Mouse (Mus musculus) intestine, embryonic 14.5 days (tissue): ENCODE measurements around the gene Has1. TPM values are rescaled to one million over a fixed set of nuclear protein-coding genes. Genes with fewer than 3 reads are reported as not detected.

Experiments
- ATAC-seq: fragments of 200-750 bp; cut with Nextera tagmentation; replicated peaks from 2 replicates; pipeline ENCODE4 v1.8.0; 2017; ENCODE audit warnings: low read depth, moderate number of reproducible peaks, moderate TSS enrichment, moderate library complexity; ENCODE audit not compliant: low FRiP score, low TSS enrichment
- DNase-seq: peaks from one replicate; pipeline ENCODE4 v3.0.0-alpha.2; 2018; ENCODE audit warnings: low spot score
- H3K27ac ChIP-seq: fragments of 300-500 bp; sonication (generic); 2 replicates; pipeline ENCODE4 v1.5.1; 2014; ENCODE audit warnings: low read depth, mild to moderate bottlenecking, control low read depth
- H3K27me3 ChIP-seq: fragments of 300-500 bp; sonication (generic); replicated peaks from 2 replicates; pipeline ENCODE4 v1.6.1; 2014; ENCODE audit warnings: low read length, control low read depth; ENCODE audit not compliant: control insufficient read depth, insufficient read depth
- H3K36me3 ChIP-seq: fragments of 300-500 bp; sonication (generic); 2 replicates; pipeline ENCODE4 v1.6.1; 2014; ENCODE audit warnings: low read length, control low read depth; ENCODE audit not compliant: control insufficient read depth, insufficient read depth
- H3K4me1 ChIP-seq: fragments of 300-500 bp; sonication (generic); replicated peaks from 2 replicates; pipeline ENCODE4 v1.6.1; 2014; ENCODE audit warnings: low read length, control low read depth, mixed read lengths; ENCODE audit not compliant: control insufficient read depth, insufficient read depth
- H3K4me2 ChIP-seq: fragments of 300-500 bp; sonication (generic); 2 replicates; pipeline ENCODE4 v1.6.1; 2014; ENCODE audit warnings: low read length
- H3K4me3 ChIP-seq: fragments of 300-500 bp; sonication (generic); 2 replicates; pipeline ENCODE4 v1.5.1; 2014; ENCODE audit warnings: low read depth, low read length, control low read depth, mixed read lengths
- H3K9ac ChIP-seq: fragments of 300-500 bp; sonication (generic); 2 replicates; pipeline ENCODE4 v1.6.1; 2014; ENCODE audit warnings: mild to moderate bottlenecking, low read length
- H3K9me3 ChIP-seq: fragments of 300-500 bp; sonication (generic); 2 replicates; pipeline ENCODE4 v1.6.1; 2016; ENCODE audit warnings: low read length, control low read depth; ENCODE audit not compliant: control insufficient read depth
- WGBS: fragments of 180-500 bp; shearing (Covaris S2); extraction: QIAGEN DNeasy Blood & Tissue Kit; methylation state at CpG from one replicate; pipeline ENCODE4 v1.1.7; 2014; 5-methylcytosine and 5-hydroxymethylcytosine counted together
- polyA plus RNA-seq: library from polyadenylated mRNA; unstranded; fragments of >200 nt; fragmentation: Nextera tagmentation; extraction: Ambion mirVana; gene quantifications from 2 replicates; pipeline ENCODE4 v1.2.1, GENCODE M21; 2014

Has1 gene
- polyA plus RNA-seq, 1 experiment from 2014 or later = 1.8 TPM

DNA sequence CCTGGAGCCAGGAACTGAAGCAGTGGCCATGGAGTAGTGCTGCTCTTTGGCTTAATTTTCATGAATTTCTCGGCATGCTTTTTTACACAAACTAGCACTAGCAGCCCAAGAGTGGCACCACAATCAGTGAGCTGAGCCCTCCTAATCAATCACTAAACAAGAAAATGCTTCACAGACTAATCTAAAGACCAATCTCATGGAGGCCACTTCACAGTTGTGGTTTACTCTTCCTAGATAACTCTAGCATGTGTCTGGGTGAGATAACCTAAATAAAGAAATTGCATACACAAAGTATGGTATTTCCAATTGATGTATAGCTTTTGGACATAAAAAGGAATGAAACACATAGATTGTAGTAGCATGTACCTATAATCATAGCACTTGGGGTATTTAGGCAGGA is 24.3 kb upstream of the Has1 start:
- Histone ChIP-seq H3K4me3 (no peak overlapping the region), H3K27ac (no peak overlapping the region), H3K27me3 (no peaks in the 10 kb centered on the region), H3K4me2 (no peak overlapping the region), H3K4me1 (no peaks in the 10 kb centered on the region), H3K36me3 (no peaks in the 10 kb centered on the region), H3K9me3 (no peaks in the 10 kb centered on the region), H3K9ac (no peak overlapping the region)
- DNase-seq = no peak
- ATAC-seq = no peak
- 89% methylated on average over 1 of the region's 1 CpGs for WGBS

DNA sequence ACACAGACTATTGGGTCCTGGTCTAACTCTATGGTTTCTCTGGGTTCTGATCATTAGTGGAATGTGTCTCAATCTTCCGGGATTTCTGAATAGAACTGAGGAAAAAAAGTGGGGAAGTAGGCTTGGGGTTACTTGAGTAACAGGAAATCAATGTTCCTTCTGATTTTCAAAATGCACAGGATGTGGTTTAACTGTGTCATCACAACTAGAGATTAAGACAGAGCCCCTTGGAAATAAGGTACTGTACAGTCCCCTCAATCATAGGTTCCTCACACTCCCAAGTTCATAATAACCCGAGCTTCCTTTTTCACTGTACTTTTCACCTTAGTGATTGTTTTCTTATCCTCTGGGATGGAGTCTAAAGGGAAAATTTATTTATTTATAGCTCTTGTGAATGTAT is 16.7 kb upstream of the Has1 start:
- no peaks in the 10 kb centered on the region for H3K36me3 ChIP-seq
- H3K27me3 ChIP-seq = no peaks in the 10 kb centered on the region
- 86% methylated on average over 2 of the region's 2 CpGs for WGBS
- no peaks in the 10 kb centered on the region for H3K4me1 ChIP-seq
- no peak overlapping the region for H3K9ac ChIP-seq
- H3K4me2 ChIP-seq = no peak overlapping the region
- H3K27ac ChIP-seq = no peak overlapping the region
- H3K4me3 ChIP-seq = no peak overlapping the region
- no peaks in the 10 kb centered on the region for H3K9me3 ChIP-seq
- no peak for ATAC-seq
- no peak for DNase-seq

DNA sequence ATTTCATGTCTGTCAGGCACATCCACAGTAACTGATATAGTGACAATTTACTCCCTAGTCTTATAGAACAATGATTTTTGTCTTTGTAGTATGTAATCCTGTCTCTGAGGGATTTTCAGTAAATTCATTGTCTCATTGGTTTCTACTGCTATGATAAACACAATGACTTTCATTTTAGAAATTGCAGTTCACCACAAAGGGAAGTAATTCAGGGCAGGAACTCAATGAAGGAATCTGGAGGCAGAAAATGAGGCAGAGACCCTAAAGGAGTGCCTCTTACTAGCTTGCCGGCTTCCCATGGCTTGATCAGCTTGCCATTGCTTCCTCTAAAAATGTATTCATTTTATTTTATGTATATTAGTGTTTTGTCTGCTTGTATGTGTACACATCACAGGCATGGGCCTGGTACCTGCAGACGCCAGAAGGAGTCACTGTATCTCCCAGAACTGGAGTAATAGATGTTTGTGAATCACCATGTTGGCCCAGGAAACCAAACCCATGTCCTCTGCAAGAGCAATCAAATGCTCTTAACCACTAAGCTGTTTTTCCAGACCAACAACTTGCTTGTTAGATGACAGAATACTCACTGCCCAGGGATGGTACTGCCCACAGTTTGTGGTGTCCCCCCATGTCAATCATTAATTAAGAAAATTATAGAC is 16.0 kb upstream of the Has1 start:
- ATAC-seq (no peak), DNase-seq (no peak)
- 80% methylated on average over 2 of the region's 2 CpGs for WGBS
- Histone ChIP-seq H3K9ac (no peak overlapping the region), H3K4me1 (no peaks in the 10 kb centered on the region), H3K27me3 (no peaks in the 10 kb centered on the region), H3K36me3 (peaks cover 4% of the 10 kb centered on the region; the same call in 1 of the 2 replicates), H3K4me3 (no peak overlapping the region), H3K27ac (no peak overlapping the region), H3K9me3 (no peaks in the 10 kb centered on the region), H3K4me2 (no peak overlapping the region)

DNA sequence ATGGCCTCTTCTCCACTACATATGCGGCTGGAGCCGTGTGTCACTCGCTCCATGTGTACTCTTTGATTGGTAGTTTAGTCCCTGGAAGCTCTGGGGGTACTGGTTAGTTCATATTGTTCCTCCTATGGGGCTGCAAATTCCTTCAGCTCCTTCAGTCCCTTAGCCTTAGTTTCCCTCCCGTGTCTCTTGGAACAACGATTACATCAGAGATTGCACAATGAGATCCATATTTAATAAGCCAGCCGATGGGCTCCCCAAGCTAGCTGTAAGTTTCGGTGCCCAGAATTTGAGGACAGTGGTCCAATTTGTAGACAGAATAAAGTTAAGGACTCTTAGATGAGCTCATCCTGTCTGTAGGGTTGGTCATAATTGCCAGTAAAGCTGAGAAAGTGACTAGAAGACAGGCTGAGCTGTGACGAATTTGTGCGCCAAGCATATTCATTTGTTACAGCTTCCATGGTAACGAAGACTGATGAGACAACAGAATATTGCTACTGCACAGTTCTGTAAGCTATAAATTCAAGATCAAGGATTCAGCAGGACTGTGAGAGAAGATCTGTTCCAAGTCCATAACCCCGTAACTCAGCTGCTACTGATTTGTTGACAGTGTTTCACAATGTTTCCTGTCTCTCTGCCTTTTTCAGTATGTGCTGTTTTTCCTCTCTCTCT is 11.9 kb upstream of the Has1 start:
- Histone ChIP-seq H3K9ac (no peak overlapping the region), H3K9me3 (no peaks in the 10 kb centered on the region), H3K36me3 (peaks cover 22% of the 10 kb centered on the region; the same call in 1 of the 2 replicates), H3K27me3 (no peaks in the 10 kb centered on the region), H3K4me2 (no peak overlapping the region), H3K4me3 (no peak overlapping the region), H3K4me1 (no peaks in the 10 kb centered on the region), H3K27ac (no peak overlapping the region)
- no peak for DNase-seq
- no peak for ATAC-seq
- WGBS = 83% methylated on average over 11 of the region's 11 CpGs

DNA sequence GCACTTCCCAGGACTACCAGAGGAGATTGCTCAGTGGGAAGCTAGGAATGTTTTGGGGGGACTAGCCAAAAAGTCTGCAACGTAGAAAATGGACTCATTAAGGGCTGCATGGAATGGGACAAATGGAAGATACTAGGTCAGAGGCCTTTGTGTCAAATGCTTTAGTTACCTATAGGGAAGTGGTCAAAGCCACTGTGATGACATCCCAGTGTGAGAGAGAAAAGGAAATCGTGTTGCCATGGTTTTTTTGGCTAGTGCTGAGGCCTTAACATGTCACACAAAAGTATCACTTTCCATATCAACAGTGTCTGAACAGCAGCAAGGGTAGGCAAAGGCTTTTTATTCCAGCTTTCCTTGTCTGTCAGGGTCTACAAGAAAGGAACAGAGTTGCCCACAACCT is 10.2 kb upstream of the Has1 start:
- WGBS = 79% methylated on average over 2 of the region's 2 CpGs
- Histone ChIP-seq H3K4me3 (no peak overlapping the region), H3K36me3 (peaks cover 22% of the 10 kb centered on the region; the same call in 1 of the 2 replicates), H3K9ac (no peak overlapping the region), H3K4me1 (no peaks in the 10 kb centered on the region), H3K27ac (no peak overlapping the region), H3K4me2 (no peak overlapping the region), H3K9me3 (no peaks in the 10 kb centered on the region), H3K27me3 (no peaks in the 10 kb centered on the region)
- ATAC-seq (no peak), DNase-seq (no peak)

DNA sequence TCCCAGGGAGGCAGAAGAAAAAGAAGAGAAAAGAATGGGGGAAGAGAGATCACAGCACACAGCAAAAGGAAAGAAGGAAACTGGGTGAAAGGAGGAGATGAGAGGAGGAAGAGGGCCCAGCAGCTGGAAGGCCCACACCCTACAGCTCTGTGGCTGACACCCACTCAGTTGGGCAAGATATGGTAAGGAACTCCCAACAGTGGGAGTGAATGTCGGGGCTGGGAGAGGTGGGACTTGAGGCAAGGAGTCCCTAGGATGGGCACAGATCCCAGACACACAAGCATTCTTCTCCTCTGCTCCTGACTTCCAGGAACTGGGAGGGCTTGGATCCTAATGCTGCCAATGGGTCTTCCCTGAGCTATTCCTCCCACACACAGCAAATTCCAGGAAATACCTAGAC is 7.4 kb upstream of the Has1 start:
- no peak for DNase-seq
- Histone ChIP-seq H3K27ac (no peak overlapping the region), H3K36me3 (peaks cover 22% of the 10 kb centered on the region; the same call in 1 of the 2 replicates), H3K9ac (no peak overlapping the region), H3K9me3 (no peaks in the 10 kb centered on the region), H3K27me3 (no peaks in the 10 kb centered on the region), H3K4me1 (no peaks in the 10 kb centered on the region), H3K4me2 (no peak overlapping the region), H3K4me3 (no peak overlapping the region)
- ATAC-seq = no peak
- WGBS = 65% methylated on average over 1 of the region's 1 CpGs

- H3K27ac ChIP-seq = no peak overlapping the region
- H3K9ac ChIP-seq = no peak overlapping the region
- ATAC-seq (no peak), DNase-seq (no peak)
- peaks cover 10% of the 10 kb centered on the region; the same call in 1 of the 2 replicates for H3K36me3 ChIP-seq
- H3K9me3 ChIP-seq = no peaks in the 10 kb centered on the region
- H3K4me2 ChIP-seq = no peak overlapping the region
- no peak overlapping the region for H3K4me3 ChIP-seq
- 87% methylated on average over 3 of the region's 3 CpGs for WGBS
- no peaks in the 10 kb centered on the region for H3K27me3 ChIP-seq
- H3K4me1 ChIP-seq = no peaks in the 10 kb centered on the region
Measured at GRCm38 (mm10) chr17:17860110-17860509, 5.1 kb upstream of the Has1 start.

DNA sequence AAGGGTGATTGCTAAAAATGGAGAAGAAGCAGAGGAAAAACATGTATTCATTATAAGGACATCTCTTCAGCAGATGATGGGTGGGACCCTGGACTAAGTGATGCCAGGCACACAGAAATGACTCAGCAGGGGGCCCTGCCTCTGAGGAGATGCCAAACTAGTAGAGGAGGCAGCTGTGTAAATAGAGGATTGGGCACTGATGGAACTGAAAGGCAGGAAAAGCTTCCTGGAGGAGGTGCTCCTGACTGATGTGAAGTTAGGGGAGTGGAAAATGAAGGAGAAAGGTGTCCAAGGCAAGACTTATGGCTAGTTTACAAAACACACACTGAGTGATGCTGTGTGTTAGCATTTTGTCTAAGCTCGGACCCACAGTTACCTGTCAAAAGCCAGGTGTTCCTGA is 2.4 kb upstream of the Has1 start:
- H3K36me3 ChIP-seq = peaks cover 2% of the 10 kb centered on the region; the same call in 1 of the 2 replicates
- H3K9me3 ChIP-seq = no peaks in the 10 kb centered on the region
- no peak for DNase-seq
- no peaks in the 10 kb centered on the region for H3K4me1 ChIP-seq
- 57% methylated on average over 1 of the region's 1 CpGs for WGBS
- H3K4me2 ChIP-seq = no peak overlapping the region
- H3K9ac ChIP-seq = no peak overlapping the region
- ATAC-seq = no peak
- H3K27ac ChIP-seq = no peak overlapping the region
- H3K27me3 ChIP-seq = no peaks in the 10 kb centered on the region
- H3K4me3 ChIP-seq = no peak overlapping the region

DNA sequence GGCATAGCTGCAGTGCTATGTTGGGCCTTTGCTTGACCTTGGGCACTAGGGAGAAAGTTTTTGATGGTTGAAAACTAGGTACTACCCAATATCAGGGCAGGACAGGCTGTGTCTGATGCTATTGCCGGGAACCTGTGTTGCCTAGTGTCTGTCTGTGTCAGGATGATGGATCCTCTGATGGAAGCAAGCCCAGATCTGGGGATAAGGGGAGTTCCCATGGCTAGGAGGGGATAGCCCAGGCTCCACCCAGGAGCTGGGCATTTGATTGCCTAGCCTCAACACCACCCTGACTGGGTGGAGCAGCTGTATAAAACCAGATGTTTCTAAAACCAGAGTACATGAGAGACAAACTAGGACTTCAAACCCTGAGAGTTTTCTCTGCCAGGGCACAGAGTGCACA is 1.6 kb upstream of the Has1 start:
- H3K4me2 ChIP-seq = no peak overlapping the region
- WGBS = 79% methylated on average over 1 of the region's 1 CpGs
- no peak for ATAC-seq
- H3K27ac ChIP-seq = no peak overlapping the region
- no peaks in the 10 kb centered on the region for H3K27me3 ChIP-seq
- H3K36me3 ChIP-seq = peaks cover 3% of the 10 kb centered on the region; the same call in 1 of the 2 replicates
- no peak overlapping the region for H3K4me3 ChIP-seq
- no peaks in the 10 kb centered on the region for H3K4me1 ChIP-seq
- DNase-seq = no peak
- H3K9ac ChIP-seq = no peak overlapping the region
- no peaks in the 10 kb centered on the region for H3K9me3 ChIP-seq
